Mouse (Mus musculus): Measurements from ENCODE around the gene Macrod1. TPM values are rescaled to one million over a fixed set of nuclear protein-coding genes. Genes with fewer than 3 reads are reported as not detected.
A peak's percentile ranks its signal among the peaks of the same experiment; 100 is the strongest.

Gene Macrod1
- polyA plus RNA-seq, 1 experiment from 2014 or later = 6.9 TPM

DNA sequence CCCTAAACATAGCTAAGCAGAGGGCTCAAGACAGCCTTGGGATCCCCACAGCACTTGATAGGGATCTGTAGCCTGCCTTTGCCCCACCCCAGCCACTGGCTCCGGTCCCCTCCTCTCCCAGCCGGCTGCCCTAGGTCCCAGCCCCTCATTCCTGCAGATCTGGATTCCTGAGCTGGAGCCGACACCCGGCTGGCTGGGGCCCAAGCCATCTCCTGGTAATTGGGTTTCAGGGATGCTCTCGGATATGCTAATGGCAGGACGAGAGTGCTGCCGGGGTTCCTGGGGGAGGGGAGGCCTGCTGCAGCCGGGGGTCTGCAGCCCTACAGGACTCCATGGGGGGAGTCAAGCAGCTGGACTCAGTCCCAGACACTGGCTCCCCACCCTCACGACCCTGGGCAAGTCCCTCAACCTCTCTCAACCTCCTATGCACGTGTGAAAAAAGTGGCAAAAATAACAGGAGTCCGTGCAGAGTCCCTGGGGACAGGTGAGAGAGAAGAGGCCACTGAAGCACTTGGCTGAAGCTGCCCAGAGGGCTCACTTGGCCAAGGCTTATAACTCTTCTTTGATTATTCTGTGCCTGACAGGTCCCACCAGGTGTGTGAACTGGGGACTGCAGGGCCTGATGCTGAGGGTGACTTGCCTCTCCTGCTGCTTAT lies 119.6 kb downstream of the Macrod1 start:
- 0 out of 2 replicates have a peak overlapping the region, but pooled peaks have one; percentile 3 for H3K9ac ChIP-seq
- no peak for DNase-seq (ENCODE audit: low spot score)
- no peak for ATAC-seq (ENCODE audit: low FRiP score)
- 10% methylated on average over 11 of the region's 11 CpGs for WGBS
- no peaks in the 10 kb centered on the region for H3K27me3 ChIP-seq (ENCODE audit: control insufficient read depth, insufficient read depth, low read length)
- no peaks in the 10 kb centered on the region for H3K36me3 ChIP-seq (replicated peaks; ENCODE audit: control insufficient read depth, insufficient read depth)
- H3K9me3 ChIP-seq (ENCODE audit: control insufficient read depth, low read length) = no peaks in the 10 kb centered on the region
- no peak overlapping the region for H3K27ac ChIP-seq
- no peak overlapping the region for H3K4me3 ChIP-seq (replicated peaks; ENCODE audit: low read length)
- no peak overlapping the region for H3K4me2 ChIP-seq (replicated peaks)
- peaks cover 23% of the 10 kb centered on the region for H3K4me1 ChIP-seq (replicated peaks; ENCODE audit: control insufficient read depth, insufficient read depth, low read length)

GRCm38 (mm10) chr19:7177804-7178511 lies 121.3 kb downstream of the Macrod1 start:
- Histone ChIP-seq H3K4me3 (replicated peaks; ENCODE audit: low read length) (no peak overlapping the region), H3K9ac (no peak overlapping the region), H3K27ac (no peak overlapping the region), H3K4me2 (replicated peaks) (no peak overlapping the region), H3K9me3 (ENCODE audit: control insufficient read depth, low read length) (no peaks in the 10 kb centered on the region), H3K36me3 (replicated peaks; ENCODE audit: control insufficient read depth, insufficient read depth) (no peaks in the 10 kb centered on the region), H3K27me3 (ENCODE audit: control insufficient read depth, insufficient read depth, low read length) (peaks cover 3% of the 10 kb centered on the region; the same call in 1 of the 2 replicates), H3K4me1 (replicated peaks; ENCODE audit: control insufficient read depth, insufficient read depth, low read length) (peaks cover 22% of the 10 kb centered on the region)
- WGBS = 58% methylated on average over 13 of the region's 13 CpGs
- DNase-seq (ENCODE audit: low spot score) (no peak), ATAC-seq (ENCODE audit: low FRiP score) (no peak)

DNA sequence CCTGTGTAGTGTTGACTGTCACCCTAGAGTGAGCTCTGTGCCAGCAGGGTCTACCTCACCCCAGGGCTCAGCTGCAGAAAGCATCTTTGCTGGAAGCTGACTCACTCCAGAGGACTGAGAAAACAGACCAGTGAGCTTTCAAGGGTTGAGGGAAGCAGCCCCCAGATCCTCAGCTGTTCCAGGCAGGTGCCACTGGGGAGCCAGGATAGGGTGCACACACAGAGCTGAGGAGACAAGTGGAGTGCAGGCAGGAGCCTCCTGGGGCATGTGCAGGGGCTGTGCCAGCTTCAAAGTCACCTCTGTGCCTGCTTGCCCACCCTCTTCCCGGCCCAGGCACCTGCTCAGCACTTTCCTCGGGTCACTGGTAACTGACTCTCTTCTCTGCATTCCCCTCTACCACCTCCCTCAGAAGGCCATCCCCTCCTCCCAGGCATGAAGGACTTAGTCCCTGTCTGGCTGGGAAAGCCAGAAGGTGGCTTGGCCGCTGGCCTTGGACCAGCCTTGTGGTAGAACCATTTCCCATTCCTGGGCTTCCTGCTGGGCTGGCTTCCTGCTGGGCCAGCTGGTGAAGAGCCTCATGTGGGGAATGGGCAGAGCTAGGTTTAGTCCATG lies 122.3 kb downstream of the Macrod1 start:
- ATAC-seq (ENCODE audit: low FRiP score) = no peak
- Histone ChIP-seq H3K27ac (no peak overlapping the region), H3K9ac (no peak overlapping the region), H3K9me3 (ENCODE audit: control insufficient read depth, low read length) (no peaks in the 10 kb centered on the region), H3K36me3 (replicated peaks; ENCODE audit: control insufficient read depth, insufficient read depth) (no peaks in the 10 kb centered on the region), H3K27me3 (ENCODE audit: control insufficient read depth, insufficient read depth, low read length) (peaks cover 3% of the 10 kb centered on the region; the same call in 1 of the 2 replicates), H3K4me2 (replicated peaks) (no peak overlapping the region), H3K4me3 (replicated peaks; ENCODE audit: low read length) (no peak overlapping the region), H3K4me1 (replicated peaks; ENCODE audit: control insufficient read depth, insufficient read depth, low read length) (peaks cover 31% of the 10 kb centered on the region)
- DNase-seq (ENCODE audit: low spot score) = no peak
- WGBS = 42% methylated on average over 3 of the region's 3 CpGs

DNA sequence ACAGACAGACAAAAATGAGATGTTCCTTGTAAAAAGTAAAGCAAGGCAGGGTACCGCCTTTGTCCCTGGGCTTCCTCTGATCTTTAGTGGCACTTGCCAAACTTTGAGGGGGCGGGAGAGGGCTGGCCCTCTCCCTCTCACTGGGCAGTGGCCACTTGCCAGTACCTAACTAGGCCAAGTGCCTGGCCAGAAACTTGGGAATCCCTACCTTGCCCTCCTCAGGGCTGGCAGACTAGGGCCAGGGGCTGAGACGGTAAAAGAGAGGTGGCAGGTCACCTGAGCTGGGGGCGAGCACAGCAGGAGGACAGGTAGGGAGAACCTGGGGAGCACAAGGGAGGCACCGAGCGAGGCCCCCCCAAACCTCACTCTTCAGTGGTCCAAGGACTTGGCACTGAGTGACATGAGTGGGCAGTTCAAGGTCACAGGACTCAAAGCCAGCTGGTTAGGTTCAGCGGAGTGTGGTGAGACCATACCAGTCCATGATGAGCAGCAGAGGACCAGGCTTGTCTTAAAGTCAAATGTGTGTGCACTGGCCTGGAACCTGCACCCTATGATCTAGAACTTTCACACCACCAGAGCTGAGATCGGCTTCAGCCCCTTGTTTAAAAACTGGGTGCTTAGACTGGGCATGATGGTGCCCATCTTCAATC lies 124.3 kb downstream of the Macrod1 start:
- WGBS = 74% methylated on average over 8 of the region's 8 CpGs

DNA sequence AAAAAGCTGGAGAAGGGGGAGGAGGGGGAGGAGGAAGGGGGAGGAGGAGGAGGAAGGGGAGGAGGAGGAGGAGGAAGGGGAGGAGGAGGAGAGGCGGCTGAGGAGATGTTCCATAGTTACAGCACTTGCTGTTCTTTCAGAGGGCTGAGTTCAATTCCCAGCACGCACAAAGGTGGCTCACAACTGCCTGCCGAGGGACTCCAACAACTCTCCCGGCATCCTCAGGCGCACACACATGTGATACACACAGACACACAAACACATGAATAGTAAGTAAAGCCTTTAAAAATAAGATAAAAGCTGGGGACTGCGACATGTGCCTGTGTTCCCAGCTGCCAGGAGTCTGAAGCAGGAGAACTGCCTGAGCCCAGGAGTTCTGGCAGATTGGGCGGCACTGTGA lies 124.9 kb downstream of the Macrod1 start:
- H3K4me2 ChIP-seq (replicated peaks) = no peak overlapping the region
- no peak overlapping the region for H3K9ac ChIP-seq
- 59% methylated on average over 7 of the region's 7 CpGs for WGBS
- DNase-seq (ENCODE audit: low spot score) (no peak), ATAC-seq (ENCODE audit: low FRiP score) (no peak)
- H3K4me3 ChIP-seq (replicated peaks; ENCODE audit: low read length) = no peak overlapping the region
- H3K27me3 ChIP-seq (ENCODE audit: control insufficient read depth, insufficient read depth, low read length) = peaks cover 15% of the 10 kb centered on the region; the same call in 1 of the 2 replicates
- no peaks in the 10 kb centered on the region for H3K9me3 ChIP-seq (ENCODE audit: control insufficient read depth, low read length)
- H3K27ac ChIP-seq = no peak overlapping the region
- H3K36me3 ChIP-seq (replicated peaks; ENCODE audit: control insufficient read depth, insufficient read depth) = no peaks in the 10 kb centered on the region
- H3K4me1 ChIP-seq (replicated peaks; ENCODE audit: control insufficient read depth, insufficient read depth, low read length) = peaks cover 34% of the 10 kb centered on the region

More for the DNA sequence above, 124.3 kb downstream of the Macrod1 start:
- ATAC-seq (ENCODE audit: low FRiP score) (no peak), DNase-seq (ENCODE audit: low spot score) (no peak)
- Histone ChIP-seq H3K4me3 (replicated peaks; ENCODE audit: low read length) (no peak overlapping the region), H3K4me2 (replicated peaks) (no peak overlapping the region), H3K4me1 (replicated peaks; ENCODE audit: control insufficient read depth, insufficient read depth, low read length) (peaks cover 34% of the 10 kb centered on the region), H3K9me3 (ENCODE audit: control insufficient read depth, low read length) (no peaks in the 10 kb centered on the region), H3K27me3 (ENCODE audit: control insufficient read depth, insufficient read depth, low read length) (peaks cover 13% of the 10 kb centered on the region; the same call in 1 of the 2 replicates), H3K27ac (no peak overlapping the region), H3K36me3 (replicated peaks; ENCODE audit: control insufficient read depth, insufficient read depth) (no peaks in the 10 kb centered on the region), H3K9ac (no peak overlapping the region)

GRCm38 (mm10) chr19:7182273-7182949 lies 125.8 kb downstream of the Macrod1 start:
- Histone ChIP-seq H3K36me3 (replicated peaks; ENCODE audit: control insufficient read depth, insufficient read depth) (no peaks in the 10 kb centered on the region), H3K9me3 (ENCODE audit: control insufficient read depth, low read length) (no peaks in the 10 kb centered on the region), H3K4me2 (replicated peaks) (peak overlapping the region; percentile 6; the same call in 1 of the 2 replicates), H3K4me1 (replicated peaks; ENCODE audit: control insufficient read depth, insufficient read depth, low read length) (peaks cover 34% of the 10 kb centered on the region), H3K9ac (no peak overlapping the region), H3K4me3 (replicated peaks; ENCODE audit: low read length) (no peak overlapping the region), H3K27ac (no peak overlapping the region), H3K27me3 (ENCODE audit: control insufficient read depth, insufficient read depth, low read length) (peaks cover 19% of the 10 kb centered on the region; the same call in 1 of the 2 replicates)
- DNase-seq (ENCODE audit: low spot score) (peak; percentile 89), ATAC-seq (ENCODE audit: low FRiP score) (peak; percentile 71)
- 6% methylated on average over 23 of the region's 23 CpGs for WGBS

GRCm38 (mm10) chr19:7183419-7183818 lies 126.8 kb downstream of the Macrod1 start:
- Histone ChIP-seq H3K27me3 (ENCODE audit: control insufficient read depth, insufficient read depth, low read length) (peaks cover 27% of the 10 kb centered on the region), H3K27ac (no peak overlapping the region), H3K9me3 (ENCODE audit: control insufficient read depth, low read length) (no peaks in the 10 kb centered on the region), H3K36me3 (replicated peaks; ENCODE audit: control insufficient read depth, insufficient read depth) (no peaks in the 10 kb centered on the region), H3K4me2 (replicated peaks) (no peak overlapping the region), H3K4me3 (replicated peaks; ENCODE audit: low read length) (no peak overlapping the region), H3K4me1 (replicated peaks; ENCODE audit: control insufficient read depth, insufficient read depth, low read length) (peaks cover 34% of the 10 kb centered on the region), H3K9ac (no peak overlapping the region)
- 23% methylated on average over 11 of the region's 11 CpGs for WGBS
- DNase-seq (ENCODE audit: low spot score) = no peak
- ATAC-seq (ENCODE audit: low FRiP score) = no peak

- Histone ChIP-seq H3K9me3 (ENCODE audit: control insufficient read depth, low read length) (no peaks in the 10 kb centered on the region), H3K4me3 (replicated peaks; ENCODE audit: low read length) (no peak overlapping the region), H3K27me3 (ENCODE audit: control insufficient read depth, insufficient read depth, low read length) (peaks cover 32% of the 10 kb centered on the region), H3K27ac (no peak overlapping the region), H3K36me3 (replicated peaks; ENCODE audit: control insufficient read depth, insufficient read depth) (no peaks in the 10 kb centered on the region), H3K9ac (0 out of 2 replicates have a peak overlapping the region, but pooled peaks have one; percentile 38), H3K4me1 (replicated peaks; ENCODE audit: control insufficient read depth, insufficient read depth, low read length) (peaks cover 34% of the 10 kb centered on the region), H3K4me2 (replicated peaks) (no peak overlapping the region)
- ATAC-seq (ENCODE audit: low FRiP score) = no peak
- 43% methylated on average over 4 of the region's 4 CpGs for WGBS
- no peak for DNase-seq (ENCODE audit: low spot score)
Observed at GRCm38 (mm10) chr19:7185059-7185458, 128.4 kb downstream of the Macrod1 start.
